Mouse (Mus musculus) heart, postnatal 36 days (tissue): ENCODE measurements at regions not wholly inside any gene's neighbourhood (a gene's known extent, or its start where the extent isn't known, plus 50 kb on each side); places are given as distances from the start of the nearest gene placed in this dataset.
"Not testable (repeated sequence)": the region's sequence is repeated elsewhere in the genome, so short reads cannot be mapped to it uniquely, and the experiment has no call there.

Experiments
- DNase-seq, 2 experiments: peaks; one replicate each; pipeline ENCODE4 v3.0.0; 2021 to 2022
- intact Hi-C: fragments of 180-260 bp; cut with DNase I; formaldehyde crosslinking; loops from one replicate; pipeline ENCODE4 v1.15.1; 2025

- intact Hi-C loops: no loop called here
- no peak for DNase-seq
These were observed 54.7 kb downstream of the Cryaa start for GRCm38 (mm10) chr17:31732176-31732880.

- no peak for DNase-seq
- intact Hi-C loops: no loop called here
These were observed 56.9 kb downstream of the Cryaa start for GRCm38 (mm10) chr17:31734521-31734920.

GRCm38 (mm10) chr17:31736716-31737115, 59.1 kb downstream of the Cryaa start:
- intact Hi-C loops: no loop called here

DNA sequence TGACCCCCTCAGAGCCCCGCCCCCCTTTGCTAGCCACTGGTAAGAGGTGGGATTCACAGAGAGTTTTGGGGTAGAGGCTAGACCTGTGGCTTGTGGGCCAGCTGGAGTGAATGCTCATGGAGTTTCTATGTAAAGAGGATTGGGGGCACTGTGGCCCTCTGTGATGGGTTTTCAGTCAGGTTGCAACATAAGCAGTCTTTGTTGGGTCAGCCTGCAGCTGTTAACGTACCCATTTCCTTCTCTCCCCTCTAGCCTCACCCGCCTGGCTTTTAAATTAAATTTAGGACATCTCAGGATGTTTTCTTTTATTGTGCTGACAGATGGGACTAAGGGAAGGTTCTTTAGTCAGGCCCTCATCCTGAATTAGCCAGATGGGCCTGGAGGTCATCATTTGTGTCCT, 60.6 kb downstream of the Cryaa start:
- DNase-seq: no peak
- intact Hi-C loops: no loop called here

More at GRCm38 (mm10) chr17:31736716-31737115, 59.1 kb downstream of the Cryaa start:
- DNase-seq: no peak

DNA sequence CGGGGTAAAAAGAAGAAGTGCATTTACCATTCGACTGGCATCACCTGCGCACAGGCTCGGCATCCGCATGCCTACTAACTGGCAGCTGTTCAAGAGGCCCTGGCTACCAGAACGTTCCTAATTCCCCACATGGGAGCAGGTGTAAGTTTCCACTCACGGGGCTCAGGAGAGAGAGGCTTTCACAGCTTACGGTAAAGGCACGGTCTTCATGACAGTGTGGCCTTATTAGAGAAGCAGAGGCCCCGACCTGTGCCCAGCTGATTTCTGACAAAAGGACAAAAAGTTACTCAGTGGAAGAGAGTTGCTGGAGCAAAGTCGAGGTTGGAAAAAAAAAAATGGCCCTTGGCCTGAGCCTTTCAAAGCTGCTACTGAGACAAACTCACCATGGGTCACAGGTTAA, 62.0 kb downstream of the Cryaa start:
- intact Hi-C loops: no loop called here
- no peak for DNase-seq

- intact Hi-C loops: no loop called here
These were observed 62.5 kb downstream of the Cryaa start for GRCm38 (mm10) chr17:31740059-31740458.

DNA sequence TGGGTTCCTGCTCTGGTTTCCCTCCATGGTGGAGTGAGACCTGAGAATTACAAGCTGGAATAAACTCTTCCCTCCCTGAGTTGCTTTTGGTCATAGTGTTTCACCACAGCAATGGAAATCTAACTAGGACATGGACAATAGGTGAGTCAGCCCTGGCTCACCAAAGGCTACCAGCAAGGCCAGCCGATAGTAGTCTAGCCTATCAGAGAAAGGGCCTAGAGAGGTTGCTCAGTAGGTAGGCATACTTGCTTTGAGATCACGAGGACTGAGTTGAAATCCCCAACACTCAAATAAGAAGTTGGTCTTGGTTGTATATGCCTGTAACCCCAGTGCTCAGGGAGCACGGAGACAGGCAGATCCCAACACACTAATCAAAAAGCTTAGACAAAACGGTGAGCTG, 66.0 kb downstream of the Cryaa start:
- intact Hi-C loops: no loop called here
- no peak for DNase-seq

More at GRCm38 (mm10) chr17:31740059-31740458, 62.5 kb downstream of the Cryaa start:
- DNase-seq: no peak

GRCm38 (mm10) chr17:31746198-31747111, 68.8 kb downstream of the Cryaa start:
- DNase-seq: peak; percentile 54 to 73
- intact Hi-C loops: no loop called here

DNA sequence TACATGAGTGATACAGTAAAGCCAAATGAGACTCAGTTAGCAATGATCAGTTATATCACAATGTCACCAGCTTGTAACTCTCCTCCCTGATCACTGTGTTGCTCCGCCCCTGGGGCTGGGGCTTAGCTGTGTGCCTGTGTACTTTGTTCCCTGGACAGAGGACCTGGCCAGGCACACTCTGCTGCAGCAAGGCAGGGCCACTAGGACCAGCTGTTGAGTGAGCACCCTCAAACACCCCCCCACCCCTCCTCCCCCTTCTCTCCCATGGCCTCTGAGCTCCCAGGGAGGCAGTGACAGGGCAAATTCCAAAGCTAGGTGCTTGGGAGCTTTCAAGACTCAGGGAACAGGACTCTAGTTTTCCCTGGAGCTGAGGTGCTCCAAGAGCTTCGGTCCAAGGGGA, 70.0 kb downstream of the Cryaa start:
- DNase-seq: no peak
- intact Hi-C loops: no loop called here

GRCm38 (mm10) chr17:31748158-31748557, 70.6 kb downstream of the Cryaa start:
- DNase-seq: no peak
- intact Hi-C loops: no loop called here

DNA sequence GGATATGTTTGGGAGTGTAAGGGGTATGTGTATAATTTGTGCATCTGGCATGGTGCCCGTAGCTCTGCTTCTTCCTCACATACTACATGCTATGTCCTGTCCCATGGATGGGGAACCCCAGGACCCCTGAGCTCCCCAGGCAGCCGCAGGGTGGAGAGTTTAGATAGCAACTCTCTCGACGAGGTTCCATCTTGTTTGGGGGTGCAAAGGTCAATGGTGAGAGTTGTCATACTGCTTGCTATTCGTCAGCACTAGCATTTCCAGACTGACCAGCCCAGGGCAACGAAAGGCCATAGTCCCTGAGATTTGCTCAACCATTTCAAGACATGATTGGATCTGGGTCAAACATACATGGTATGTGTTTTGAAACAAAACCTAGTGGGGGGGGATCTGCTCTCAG, 71.4 kb downstream of the Cryaa start:
- DNase-seq: no peak
- intact Hi-C loops: no loop called here

- intact Hi-C loops: no loop called here
- no peak for DNase-seq
These were observed 73.7 kb downstream of the Cryaa start for GRCm38 (mm10) chr17:31751262-31751661.

GRCm38 (mm10) chr17:31753113-31753858, 75.7 kb downstream of the Cryaa start:
- DNase-seq: peak in 1 of 2 experiments; percentile 41
- intact Hi-C loops: no loop called here

- intact Hi-C loops: no loop called here
- no peak for DNase-seq
These were observed 76.2 kb downstream of the Cryaa start for GRCm38 (mm10) chr17:31753859-31754229.

DNA sequence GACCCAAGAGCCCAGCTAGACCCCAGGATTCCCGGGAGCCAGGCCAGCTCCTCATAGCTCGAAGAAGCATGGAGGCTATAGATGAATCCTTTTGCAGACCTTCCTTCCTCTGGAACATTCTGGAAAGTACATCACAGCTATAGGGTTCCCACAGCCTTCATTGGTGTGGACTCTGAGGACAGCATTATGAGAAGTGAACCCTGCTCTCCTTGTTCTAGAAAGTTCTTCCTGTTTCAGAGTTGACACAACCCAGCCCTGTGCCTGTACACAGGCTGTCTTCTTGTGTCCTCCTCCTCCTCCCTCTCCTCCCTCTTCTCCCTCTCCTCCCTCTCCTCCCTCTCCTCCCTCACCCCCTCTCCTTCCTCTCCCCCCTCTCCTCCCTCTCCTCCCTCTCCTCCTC, 82.9 kb downstream of the Cryaa start:
- intact Hi-C loops: no loop called here
- DNase-seq: no peak

GRCm38 (mm10) chr17:31763078-31763477, 85.5 kb downstream of the Cryaa start:
- intact Hi-C loops: no loop called here
- no peak for DNase-seq

DNA sequence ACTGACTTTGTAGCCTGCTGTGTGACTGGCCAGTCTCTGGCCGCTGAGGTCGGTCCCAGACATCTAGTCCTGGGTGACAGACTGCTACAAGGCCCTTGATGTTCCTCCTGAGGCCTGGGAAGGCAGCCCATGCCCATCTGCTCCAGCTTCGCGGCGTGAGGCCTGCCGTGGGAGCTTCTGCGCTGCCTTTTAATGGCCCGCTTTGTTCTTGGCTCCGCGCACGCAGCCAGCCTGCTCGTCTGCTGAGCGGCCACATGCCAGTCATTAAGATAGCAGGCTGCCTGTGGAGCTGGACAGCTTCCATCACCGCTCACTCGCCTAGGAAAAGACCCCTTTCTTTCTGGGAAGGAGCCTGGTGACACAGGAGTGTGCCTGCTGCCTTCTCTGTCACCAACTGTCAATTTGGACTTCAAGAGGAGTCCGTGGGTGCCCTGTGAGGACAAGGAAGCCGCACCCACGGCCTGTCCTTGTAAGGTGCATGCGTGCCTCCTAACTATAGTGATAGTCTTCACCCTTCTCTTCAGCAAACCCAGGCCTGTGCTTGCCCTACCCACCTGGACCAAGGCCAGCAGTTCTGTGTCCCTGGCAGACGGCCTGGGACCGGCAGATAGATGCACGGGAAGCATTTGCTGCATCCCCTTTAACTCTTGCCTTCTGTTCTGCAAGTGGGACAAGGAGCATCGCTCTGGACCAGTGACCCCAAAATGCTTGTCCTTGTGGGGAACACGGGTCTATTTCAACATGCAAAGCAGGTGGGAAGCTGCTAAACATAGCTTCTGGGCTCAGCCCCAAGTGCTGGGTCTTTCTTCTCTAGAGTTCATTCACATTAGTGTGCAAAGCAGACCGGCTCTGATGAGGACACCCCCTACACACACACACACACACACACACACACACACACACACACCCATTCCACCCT, 88.6 kb downstream of the Sik1 start:
- DNase-seq: peak; percentile 72 to 74
- intact Hi-C loops: loop anchor here (5.0 kb wide), 1 partner anchor 85 kb away; no protein-coding TSS in a partner anchor

- no peak for DNase-seq
These were observed 83.3 kb downstream of the Sik1 start for GRCm38 (mm10) chr17:31772201-31772820.

DNA sequence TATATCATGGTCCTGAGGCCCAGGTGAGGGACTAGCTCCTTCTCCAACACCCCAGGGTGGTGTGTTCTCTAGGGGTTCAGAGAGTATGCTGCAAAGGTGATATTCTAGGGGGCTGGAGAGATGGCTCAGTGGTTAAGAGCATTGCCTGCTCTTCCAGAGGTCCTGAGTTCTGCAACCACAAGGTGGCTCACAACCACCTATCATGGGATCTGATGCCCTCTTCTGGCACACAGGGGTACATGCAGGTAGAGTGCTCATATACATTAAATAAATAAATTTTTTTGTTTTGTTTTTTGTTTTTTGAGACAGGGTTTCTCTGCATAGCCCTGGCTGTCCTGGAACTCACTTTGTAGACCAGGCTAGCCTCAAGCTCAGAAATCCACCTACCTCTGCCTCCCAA, 81.7 kb downstream of the Sik1 start:
- intact Hi-C loops, DNase-seq: not testable (repeated sequence)

More at GRCm38 (mm10) chr17:31772201-31772820, 83.3 kb downstream of the Sik1 start:
- intact Hi-C loops: no loop called here
